24 mouse cellular contexts compared by ENCODE assay signal in genomic region chr10:37157156-37157555, GRCm38 (mm10). TPM values are rescaled to one million over a fixed set of nuclear protein-coding genes. Genes with fewer than 3 reads are reported as not detected.
DNase-seq lines count a peak whose midpoint lies in the region; ATAC-seq lines count a peak whose summit lies in the region.
"Had no signal": no experiment of that assay in that cellular context is flagged by ENCODE, and none has a peak within 500 bp of the region (broad histone marks: within the 10 kb centered on the region; RNA-seq: fewer than 3 reads in every experiment).

No protein-coding gene starts in this region.

- peak; percentile 64 for ATAC-seq in frontal cortex, adult (ENCODE audit: low TSS enrichment)
- ATAC-seq in forebrain, embryonic 16.5 days = no peak
- ATAC-seq: forebrain, postnatal 0 days; midbrain, embryonic 16.5 days had no signal

- no peaks in the 10 kb centered on the region for H3K9me3 ChIP-seq in forebrain, embryonic 16.5 days (ENCODE audit: control insufficient read depth, low read length)
- H3K9me3 ChIP-seq: hindbrain, embryonic 12.5 days; limb, embryonic 15.5 days had no signal

- H3K27me3 ChIP-seq in forebrain, embryonic 16.5 days (replicated peaks; ENCODE audit: control insufficient read depth, insufficient read depth, low read length) = no peaks in the 10 kb centered on the region
- H3K27me3 ChIP-seq: heart, embryonic 13.5 days; hindbrain, embryonic 12.5 days; limb, embryonic 15.5 days had no signal

- peak; percentile 18 for DNase-seq in adrenal gland, postnatal 10 days
- DNase-seq in adrenal gland, adult 8-10 months = no peak
- DNase-seq in frontal cortex, postnatal 25 days (ENCODE audit: low spot score in 2 of 2) = no peak
- peak; percentile 56 for DNase-seq in adipocyte (ENCODE audit: low spot score)
- DNase-seq in gastrocnemius, postnatal 10 days = peak; percentile 15
- no peak for DNase-seq in thymus, adult 18-20 months
- DNase-seq: cerebellum, postnatal 14 days; forebrain, postnatal 0 days; heart, adult 2 months; heart, postnatal 14 days; kidney, adult 11 months; kidney, postnatal 4 days; layer of hippocampus, adult 9-11 months; left cerebral cortex, postnatal 4 days; right cerebral cortex, adult 18-20 months had no signal

- no peaks in the 10 kb centered on the region for H3K4me1 ChIP-seq in forebrain, embryonic 16.5 days (replicated peaks; ENCODE audit: control insufficient read depth, insufficient read depth, low read length)
- H3K4me1 ChIP-seq: forebrain, embryonic 10.5 days; heart, embryonic 13.5 days; hindbrain, embryonic 12.5 days; midbrain, embryonic 10.5 days had no signal

- no peak overlapping the region for H3K9ac ChIP-seq in forebrain, embryonic 16.5 days (replicated peaks; ENCODE audit: low read depth, low read length)
- H3K9ac ChIP-seq: forebrain, postnatal 0 days; heart, embryonic 13.5 days; hindbrain, embryonic 12.5 days; limb, embryonic 15.5 days; liver, embryonic 14.5 days had no signal

- H3K4me3 ChIP-seq in forebrain, embryonic 16.5 days (replicated peaks; ENCODE audit: low read length) = no peak overlapping the region
- H3K4me3 ChIP-seq: forebrain, embryonic 10.5 days; heart, adult 2 months; heart, embryonic 13.5 days; hindbrain, embryonic 12.5 days; limb, embryonic 15.5 days; midbrain, embryonic 10.5 days had no signal

- H3K27ac ChIP-seq in forebrain, embryonic 16.5 days (ENCODE audit: low read length) = no peak overlapping the region
- H3K27ac ChIP-seq: forebrain, embryonic 10.5 days; heart, adult 2 months; heart, embryonic 13.5 days; hindbrain, embryonic 12.5 days; limb, embryonic 15.5 days; liver, embryonic 14.5 days; midbrain, embryonic 10.5 days had no signal

- no peaks in the 10 kb centered on the region; the same call in 1 of the 2 replicates for H3K36me3 ChIP-seq in forebrain, embryonic 16.5 days (ENCODE audit: control insufficient read depth, insufficient read depth)
- H3K36me3 ChIP-seq: forebrain, embryonic 10.5 days; heart, embryonic 13.5 days; hindbrain, embryonic 12.5 days; limb, embryonic 15.5 days; midbrain, embryonic 10.5 days had no signal

- WGBS in forebrain, embryonic 16.5 days = 77% methylated on average over 5 of the region's 5 CpGs

- H3K4me2 ChIP-seq in forebrain, embryonic 16.5 days (ENCODE audit: low read length) = no peak overlapping the region
- H3K4me2 ChIP-seq: heart, embryonic 13.5 days; hindbrain, embryonic 12.5 days; limb, embryonic 15.5 days had no signal

RNA-seq across cellular contexts. Expression of gene Marcks, which starts 18.4 kb away (rescaled TPM):
- 100 to 1,000 TPM; 107 to 149 TPM for total RNA-seq in adrenal gland, postnatal 10 days (2021)
- 10 to 100 TPM; 33.6 to 49.8 (median 41.0) TPM for total RNA-seq in adrenal gland, adult 8-10 months (2022)
- total RNA-seq in gastrocnemius, postnatal 10 days (2021) = 100 to 1,000 TPM; 156 to 179 TPM
- polyA plus RNA-seq in forebrain, embryonic 16.5 days (2015; fragmentation: Nextera tagmentation; extraction: Ambion mirVana) = 178 and 197 TPM in 2 replicates

Comparison
In these comparisons a context has a peak if more than half of its experiments do, and no peak if none do; other contexts are left out.
1. DNase-seq: peak in adrenal gland, postnatal 10 days (single experiment), adipocyte (single experiment) and gastrocnemius, postnatal 10 days (single experiment); none in adrenal gland, adult 8-10 months (single experiment), frontal cortex, postnatal 25 days (0 of 2) and thymus, adult 18-20 months (0 of 2).